Mouse (Mus musculus): Measurements from ENCODE around the gene Msrb3.

The Msrb3 gene

DNA sequence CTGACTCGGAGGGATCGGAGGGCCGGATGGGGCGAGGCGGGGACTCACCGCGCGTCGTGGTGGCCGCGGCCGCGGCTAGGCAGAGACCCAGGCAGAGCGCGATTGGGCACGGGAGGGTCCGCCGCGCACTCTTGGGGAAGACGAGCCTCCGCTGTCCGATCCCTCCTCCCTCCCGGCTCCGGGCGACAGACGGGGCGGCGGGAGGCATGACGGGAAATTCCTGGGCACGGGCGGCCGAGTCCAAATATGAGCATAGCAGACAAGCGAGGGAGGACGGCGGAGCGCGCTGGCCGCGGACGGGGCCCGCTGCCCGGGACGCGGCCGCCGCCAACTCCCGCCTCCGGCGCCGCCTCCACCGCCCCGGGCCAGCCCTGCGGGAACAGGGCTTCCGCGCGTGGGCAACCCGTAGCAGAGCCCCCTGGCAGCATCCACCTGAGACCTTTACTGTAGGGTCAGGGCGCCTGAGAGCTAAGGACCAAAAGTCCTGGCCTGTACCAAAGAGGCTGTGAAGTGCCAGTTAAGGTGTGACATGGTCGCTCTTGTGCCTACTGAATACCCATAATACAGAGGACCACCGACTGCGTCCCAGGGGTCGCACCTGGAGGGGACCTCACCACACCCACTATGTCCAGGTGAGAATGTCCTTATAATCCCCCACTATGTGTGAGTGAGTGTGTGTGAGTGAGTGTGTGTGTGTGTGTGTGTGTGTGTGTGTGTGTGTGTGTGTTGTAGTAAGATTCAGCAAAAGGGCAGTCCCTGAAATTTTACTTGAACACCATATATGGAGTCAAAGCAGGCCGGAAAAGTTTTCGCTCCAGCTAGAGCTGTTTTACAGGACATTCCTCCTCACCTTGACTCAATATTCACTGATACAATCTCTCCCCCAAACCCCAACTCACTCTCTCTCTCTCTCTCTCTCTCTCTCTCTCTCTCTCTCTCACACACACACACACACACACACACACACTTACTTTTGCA lies at the start of gene Msrb3:
TSS of gene Msrb3 (minus strand) at position 317 of the 978 bp plus-strand sequence.
- in situ Hi-C loops (cut with MboI; ENCODE audit: unreplicated experiment in 2 of 2) = no loop called here

DNA sequence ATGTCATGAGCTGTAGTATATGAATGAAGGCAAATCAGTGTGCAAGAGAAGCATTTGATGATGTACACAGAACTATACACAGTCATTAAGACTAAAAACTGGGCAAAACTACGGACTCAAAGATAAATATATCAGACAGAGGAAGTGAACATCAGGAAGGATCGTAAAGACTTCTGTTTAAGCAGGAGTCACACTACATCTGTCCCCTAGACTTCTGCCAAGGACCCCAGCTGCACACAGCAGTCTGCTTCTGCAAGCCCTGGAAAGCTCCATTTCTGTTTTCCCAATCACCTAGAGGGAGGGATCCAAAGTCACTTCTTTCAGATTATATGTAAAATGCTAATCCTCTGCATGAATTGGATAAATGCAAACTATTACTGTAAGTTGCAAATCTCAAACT lies 49.6 kb upstream of the Msrb3 start:
- in situ Hi-C loops (cut with MboI; ENCODE audit: unreplicated experiment in 2 of 2) = no loop called here

DNA sequence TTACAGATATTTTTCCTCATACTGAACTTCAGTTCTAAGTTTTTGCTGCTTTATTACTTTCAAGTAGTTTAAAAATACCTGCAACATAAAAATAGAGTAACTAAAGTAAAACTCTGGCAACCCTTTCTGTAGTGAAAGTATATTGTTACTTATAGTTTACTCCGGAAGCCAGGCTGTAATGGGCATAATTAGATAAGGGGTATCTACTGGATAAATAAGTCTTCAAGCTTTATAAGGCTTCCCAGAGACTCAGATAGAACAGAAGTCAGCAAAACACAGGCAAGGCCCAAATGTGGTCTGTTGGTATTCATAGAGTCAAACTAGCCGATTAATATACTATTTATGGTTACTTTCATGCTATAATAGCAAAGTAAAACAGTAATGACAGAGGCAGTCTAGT lies 48.9 kb upstream of the Msrb3 start:
- in situ Hi-C loops (cut with MboI; ENCODE audit: unreplicated experiment in 2 of 2) = no loop called here

DNA sequence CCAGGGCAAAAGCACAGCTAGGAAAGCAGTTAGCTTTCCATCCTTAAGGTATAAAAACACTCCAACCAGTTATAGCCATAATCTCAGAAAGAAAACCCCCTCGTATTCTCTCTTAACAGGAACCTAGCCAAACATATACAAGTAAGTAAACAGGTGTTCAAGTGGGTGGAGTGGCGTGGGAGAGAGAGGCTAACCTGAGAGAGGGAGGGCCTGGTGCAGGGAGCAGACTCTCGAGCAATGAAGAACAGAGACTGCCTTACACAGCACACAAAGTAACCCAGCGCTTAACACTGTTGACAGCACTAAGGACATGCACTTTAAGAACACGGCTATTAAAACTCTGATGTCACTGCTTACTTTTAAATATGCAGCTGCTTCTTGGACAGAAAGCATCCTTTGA lies 47.9 kb upstream of the Msrb3 start:
- in situ Hi-C loops (cut with MboI; ENCODE audit: unreplicated experiment in 2 of 2) = no loop called here

DNA sequence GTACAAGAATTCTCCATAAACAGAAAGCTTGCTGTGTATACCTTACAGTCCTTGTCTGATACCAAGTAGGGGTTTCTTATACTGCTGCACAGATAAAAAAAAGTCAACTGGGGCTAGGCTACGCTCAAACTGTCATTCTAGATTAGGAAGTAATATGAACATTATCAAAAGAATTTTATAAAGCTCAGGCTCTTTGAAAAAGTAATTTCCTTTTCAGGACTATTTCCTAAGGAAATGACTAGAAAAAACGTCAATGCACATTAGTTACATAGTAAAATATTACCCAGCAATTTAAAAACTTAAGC lies 40.0 kb upstream of the Msrb3 start:
- in situ Hi-C loops (cut with MboI; ENCODE audit: unreplicated experiment in 2 of 2) = loop anchor here (5.0 to 10.0 kb wide), 3 partner anchors 43 to 96 kb away; partner anchors contain the start of gene Wif1 (in 1 of the 2)

- in situ Hi-C loops (cut with MboI; ENCODE audit: unreplicated experiment in 2 of 2) = loop anchor here (5.0 to 10.0 kb wide), 3 partner anchors 44 to 97 kb away; partner anchors contain the start of gene Wif1 (in 1 of the 2)
Measured at GRCm38 (mm10) chr10:120938077-120938903, 39.4 kb upstream of the Msrb3 start.

DNA sequence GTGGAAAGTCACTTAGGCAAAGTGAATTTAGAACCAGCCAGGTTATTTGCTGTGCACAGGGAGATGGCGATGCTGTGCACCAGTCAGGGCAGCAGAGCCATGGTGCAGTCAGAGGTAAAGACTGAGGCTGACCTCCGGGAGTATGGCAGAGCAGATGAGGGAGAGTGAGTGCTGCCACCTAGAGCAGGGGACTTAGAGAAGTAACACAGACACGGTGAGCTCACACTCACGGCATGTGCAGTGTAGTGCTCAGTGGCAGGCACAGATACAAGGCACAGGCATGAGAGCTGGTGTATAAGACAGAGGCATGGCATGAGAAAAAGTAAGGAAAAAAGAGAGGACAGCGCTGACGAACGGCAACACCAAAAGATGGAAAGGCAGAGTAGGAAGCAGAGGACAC lies 30.6 kb upstream of the Msrb3 start:
- in situ Hi-C loops (cut with MboI; ENCODE audit: unreplicated experiment in 2 of 2) = no loop called here

- in situ Hi-C loops (cut with MboI; ENCODE audit: unreplicated experiment in 2 of 2) = no loop called here
Measured at GRCm38 (mm10) chr10:120928183-120928582, 29.3 kb upstream of the Msrb3 start.

DNA sequence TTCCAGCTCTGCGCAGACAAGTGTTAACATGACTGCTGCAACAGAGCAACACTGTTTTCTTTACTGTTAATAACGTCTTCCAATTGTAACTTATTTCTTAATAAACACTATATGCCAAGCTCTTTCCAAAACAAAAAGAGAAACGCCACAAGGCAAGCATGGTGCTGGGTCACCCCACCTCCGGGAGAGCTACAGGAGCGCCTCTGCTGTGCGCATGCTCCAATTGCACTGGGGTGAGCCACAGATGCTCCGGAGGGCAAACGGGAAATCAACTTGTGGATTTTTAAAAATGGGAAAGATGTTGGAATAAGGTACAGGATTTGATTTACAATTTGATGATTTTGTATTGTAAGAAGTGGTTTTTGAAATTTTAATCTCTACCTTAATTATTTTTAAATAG lies 27.3 kb upstream of the Msrb3 start:
- in situ Hi-C loops (cut with MboI; ENCODE audit: unreplicated experiment in 2 of 2) = no loop called here

DNA sequence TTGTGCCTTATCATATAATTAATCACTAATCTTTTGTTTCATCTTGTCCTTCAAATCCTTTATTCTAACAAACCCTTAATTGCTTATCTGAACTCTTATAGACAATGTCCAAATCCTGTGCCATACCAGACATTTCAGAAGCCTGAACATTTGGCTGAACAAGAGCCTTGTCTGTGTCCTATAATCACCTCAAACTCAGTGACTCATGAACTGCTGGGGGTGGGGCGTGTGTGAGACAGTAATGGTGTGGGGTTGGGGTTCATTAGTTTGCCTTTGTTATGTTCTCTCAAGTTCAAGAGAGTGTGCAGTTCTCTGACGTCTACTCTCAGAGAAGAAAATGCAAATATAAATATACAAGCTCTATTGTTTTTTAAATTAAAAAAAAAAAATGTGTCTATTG lies 22.6 kb upstream of the Msrb3 start:
- in situ Hi-C loops (cut with MboI; ENCODE audit: unreplicated experiment in 2 of 2) = no loop called here

DNA sequence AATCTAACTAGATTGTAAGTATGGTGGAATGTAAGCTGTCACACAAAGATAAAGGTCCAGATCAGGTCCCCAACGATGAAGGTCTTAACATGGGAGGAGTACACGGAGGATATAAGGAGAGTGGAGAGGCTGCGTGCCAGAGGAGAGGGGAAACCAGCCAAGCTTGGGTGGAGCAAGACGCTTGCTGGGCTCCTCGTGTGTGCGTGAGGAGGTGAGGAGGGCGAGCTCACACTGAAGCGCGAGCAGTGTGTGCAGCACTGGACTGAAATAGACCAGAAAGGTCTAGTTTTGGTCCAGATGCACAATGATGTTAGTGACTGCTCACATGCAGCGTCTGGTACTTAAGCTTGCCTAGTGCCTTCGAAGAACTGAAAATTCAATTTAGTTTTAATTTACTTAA lies 21.7 kb upstream of the Msrb3 start:
- in situ Hi-C loops (cut with MboI; ENCODE audit: unreplicated experiment in 2 of 2) = no loop called here

GRCm38 (mm10) chr10:120916250-120916649 lies 17.3 kb upstream of the Msrb3 start:
- in situ Hi-C loops (cut with MboI; ENCODE audit: unreplicated experiment in 2 of 2) = no loop called here

DNA sequence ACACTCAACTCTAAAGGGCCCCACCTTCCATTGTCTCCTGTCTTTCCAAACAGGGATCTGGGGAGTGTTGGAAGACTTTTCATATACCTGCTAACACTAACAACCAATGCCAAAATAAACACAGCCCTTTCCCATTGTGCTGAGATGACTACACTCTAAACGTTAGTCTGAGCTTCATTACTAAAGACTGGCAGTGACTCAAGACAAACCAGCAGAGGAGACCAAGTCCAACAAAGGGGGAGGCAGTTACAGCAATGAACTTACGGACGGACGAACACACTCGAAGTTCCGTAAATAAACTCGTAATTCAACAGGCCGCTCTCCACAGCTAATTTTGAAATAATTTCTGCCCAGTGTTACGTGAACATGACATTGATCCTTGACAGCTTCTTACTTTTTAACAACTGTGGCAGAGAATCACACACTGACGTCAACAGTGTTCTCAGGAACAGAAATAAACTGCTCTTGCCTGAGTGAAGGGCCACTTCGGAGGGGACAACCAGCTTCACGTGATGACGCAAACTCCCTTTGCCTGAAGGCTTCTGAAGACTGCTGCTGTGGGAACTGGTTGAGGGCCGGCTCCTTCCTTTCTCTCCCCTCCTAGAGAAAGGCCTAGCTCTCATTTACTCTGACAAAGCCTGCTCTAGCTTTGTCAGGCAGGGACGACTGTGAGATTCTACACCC lies 16.2 kb upstream of the Msrb3 start:
- in situ Hi-C loops (cut with MboI; ENCODE audit: unreplicated experiment in 2 of 2) = no loop called here

DNA sequence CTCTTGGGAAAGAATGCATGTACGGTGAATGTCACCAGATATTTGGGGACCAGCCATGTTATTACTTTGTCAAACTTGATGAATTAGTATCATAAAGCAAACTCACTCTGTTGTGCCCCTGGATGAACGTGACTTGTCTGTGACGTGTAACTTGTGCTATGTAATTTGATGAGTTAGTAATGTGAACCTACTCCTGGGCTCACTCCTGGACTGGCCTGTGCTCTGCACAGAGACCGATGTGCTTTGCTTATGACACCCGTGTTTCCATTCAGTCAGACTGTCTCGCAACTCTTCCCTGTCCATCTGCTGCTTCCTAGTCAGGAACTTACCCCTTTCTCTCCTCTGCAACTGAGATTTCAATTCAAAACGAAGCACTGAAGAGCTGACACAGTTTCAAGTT lies 15.4 kb upstream of the Msrb3 start:
- in situ Hi-C loops (cut with MboI; ENCODE audit: unreplicated experiment in 2 of 2) = no loop called here

- in situ Hi-C loops (cut with MboI; ENCODE audit: unreplicated experiment in 2 of 2) = no loop called here
Measured at GRCm38 (mm10) chr10:120913796-120914195, 14.9 kb upstream of the Msrb3 start.

GRCm38 (mm10) chr10:120911971-120912370 lies 13.1 kb upstream of the Msrb3 start:
- in situ Hi-C loops (cut with MboI; ENCODE audit: unreplicated experiment in 2 of 2) = no loop called here

- in situ Hi-C loops (cut with MboI; ENCODE audit: unreplicated experiment in 2 of 2) = no loop called here
Measured at GRCm38 (mm10) chr10:120908776-120909574, 10.1 kb upstream of the Msrb3 start.

GRCm38 (mm10) chr10:120904676-120905075 lies 5.8 kb upstream of the Msrb3 start:
- in situ Hi-C loops (cut with MboI; ENCODE audit: unreplicated experiment in 2 of 2) = no loop called here

DNA sequence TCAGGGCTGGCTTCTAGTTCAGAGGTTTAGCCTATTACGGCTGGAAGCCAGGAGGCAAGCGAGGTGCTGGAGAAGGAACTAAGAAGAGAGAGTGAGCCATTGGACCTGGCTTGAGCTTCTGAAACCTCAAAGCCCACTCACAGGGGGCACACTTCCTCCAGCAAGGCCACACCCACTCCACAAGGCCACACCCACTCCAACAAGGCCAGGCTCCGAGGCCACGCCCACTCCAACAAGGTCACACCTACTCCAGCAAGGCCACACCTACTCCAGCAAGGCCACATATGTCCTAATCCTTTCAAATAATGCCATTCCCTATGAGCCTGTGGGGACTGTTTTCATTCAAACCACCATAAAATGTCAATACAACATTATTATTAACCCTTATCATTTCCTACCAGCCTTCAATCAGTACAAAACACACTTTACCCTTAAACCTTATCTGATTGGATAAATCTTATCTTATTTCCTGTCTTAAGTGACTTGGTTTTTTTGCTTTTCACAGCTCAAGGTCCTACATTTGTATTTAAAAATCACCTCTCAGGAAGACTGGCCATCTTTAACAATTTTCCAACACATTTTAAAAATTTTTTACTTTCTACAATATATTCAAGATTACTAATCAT lies 5.1 kb upstream of the Msrb3 start:
- in situ Hi-C loops (cut with MboI; ENCODE audit: unreplicated experiment in 2 of 2) = no loop called here

GRCm38 (mm10) chr10:120901746-120902145 lies 2.8 kb upstream of the Msrb3 start:
- in situ Hi-C loops (cut with MboI; ENCODE audit: unreplicated experiment in 2 of 2) = no loop called here
